Mouse (Mus musculus): ENCODE measurements around the gene Il17c. TPM values are rescaled to one million over a fixed set of nuclear protein-coding genes. Genes with fewer than 3 reads are reported as not detected.

Gene Il17c
- total RNA-seq (2023) = 0.98 TPM in 1 of 2 replicates, not detected in the other

DNA sequence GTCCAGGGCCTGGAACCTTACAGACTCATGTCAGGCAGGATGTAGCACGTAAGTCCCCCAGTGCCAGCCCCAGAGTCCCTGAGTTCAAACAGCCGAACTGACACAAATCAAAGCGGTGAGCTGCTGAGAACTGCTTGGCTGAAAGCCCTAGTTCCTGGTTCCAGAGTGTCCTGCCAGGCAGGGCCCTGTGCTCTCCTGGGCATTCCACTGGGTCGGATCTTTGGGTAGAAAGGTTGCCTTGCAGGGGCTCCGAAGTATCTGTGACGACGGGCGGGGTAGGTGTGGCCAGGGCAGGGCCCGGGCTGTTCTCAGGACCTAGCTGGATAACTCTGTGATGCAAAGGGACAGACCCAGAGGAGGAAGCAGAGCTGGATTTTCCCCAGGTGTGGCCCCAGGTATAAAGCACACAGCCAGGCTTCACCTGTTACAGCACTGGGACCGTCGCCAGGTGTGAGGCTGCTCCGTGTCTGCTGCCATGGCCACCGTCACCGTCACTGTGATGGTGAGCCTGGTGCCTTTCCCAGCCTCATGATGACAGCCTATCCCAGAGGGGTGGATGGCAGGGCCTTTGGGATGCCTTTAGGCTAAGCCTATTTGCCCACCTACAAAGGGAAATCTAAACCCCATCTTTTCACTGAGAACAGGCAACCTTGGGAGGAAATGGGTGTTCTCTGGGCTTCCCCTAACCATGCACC, at the start of gene Il17c:
Gene Il17c (plus strand): TSS at position 645 of the 695 bp plus-strand sequence.

DNA sequence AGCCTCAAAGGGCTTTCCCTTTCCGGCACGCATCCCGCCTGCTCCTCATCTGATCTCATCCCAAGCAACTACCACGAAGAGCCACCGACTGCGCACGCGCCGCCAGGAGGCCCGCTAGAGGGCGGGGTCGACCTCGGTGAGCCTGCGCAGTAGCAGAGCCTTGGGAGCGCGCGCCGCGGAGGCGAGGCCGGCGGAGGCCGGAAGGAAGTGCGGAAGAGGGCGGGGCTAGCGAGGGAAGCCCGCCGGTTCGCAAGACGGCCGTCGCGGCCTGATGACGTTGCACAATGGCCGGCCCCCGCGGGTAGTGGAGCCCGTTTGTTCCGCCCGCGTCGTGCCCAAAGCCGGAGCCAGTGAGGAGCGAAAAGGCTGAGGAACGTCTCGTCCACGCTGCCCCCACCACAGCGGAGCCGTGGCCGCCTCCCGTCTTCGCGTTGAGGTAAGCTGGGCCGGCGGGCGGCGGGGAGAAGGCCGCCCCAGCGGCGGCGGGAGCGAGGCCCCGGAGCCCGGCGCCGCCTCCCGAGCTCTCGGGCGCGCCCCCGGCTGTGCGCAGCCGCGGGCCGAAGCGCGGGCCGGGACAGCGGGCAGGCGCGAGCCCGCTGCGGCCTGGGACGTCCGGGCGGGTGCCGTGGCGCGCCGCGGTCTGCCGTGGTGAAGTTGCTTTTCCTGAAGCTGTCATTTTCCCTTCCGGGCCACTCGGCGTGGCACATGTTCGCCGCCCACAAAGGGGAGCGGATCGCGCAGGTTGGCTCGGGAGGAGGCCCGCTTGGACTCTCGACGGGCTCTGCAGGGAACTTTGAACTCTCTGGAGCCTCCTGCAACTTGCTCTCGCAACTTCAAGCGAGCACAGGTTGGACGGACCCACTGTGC, 45.2 kb upstream of the Il17c start, which contains the start of gene Zc3h18:
Gene Zc3h18 (plus strand): TSS at position 245 of the 867 bp plus-strand sequence.

DNA sequence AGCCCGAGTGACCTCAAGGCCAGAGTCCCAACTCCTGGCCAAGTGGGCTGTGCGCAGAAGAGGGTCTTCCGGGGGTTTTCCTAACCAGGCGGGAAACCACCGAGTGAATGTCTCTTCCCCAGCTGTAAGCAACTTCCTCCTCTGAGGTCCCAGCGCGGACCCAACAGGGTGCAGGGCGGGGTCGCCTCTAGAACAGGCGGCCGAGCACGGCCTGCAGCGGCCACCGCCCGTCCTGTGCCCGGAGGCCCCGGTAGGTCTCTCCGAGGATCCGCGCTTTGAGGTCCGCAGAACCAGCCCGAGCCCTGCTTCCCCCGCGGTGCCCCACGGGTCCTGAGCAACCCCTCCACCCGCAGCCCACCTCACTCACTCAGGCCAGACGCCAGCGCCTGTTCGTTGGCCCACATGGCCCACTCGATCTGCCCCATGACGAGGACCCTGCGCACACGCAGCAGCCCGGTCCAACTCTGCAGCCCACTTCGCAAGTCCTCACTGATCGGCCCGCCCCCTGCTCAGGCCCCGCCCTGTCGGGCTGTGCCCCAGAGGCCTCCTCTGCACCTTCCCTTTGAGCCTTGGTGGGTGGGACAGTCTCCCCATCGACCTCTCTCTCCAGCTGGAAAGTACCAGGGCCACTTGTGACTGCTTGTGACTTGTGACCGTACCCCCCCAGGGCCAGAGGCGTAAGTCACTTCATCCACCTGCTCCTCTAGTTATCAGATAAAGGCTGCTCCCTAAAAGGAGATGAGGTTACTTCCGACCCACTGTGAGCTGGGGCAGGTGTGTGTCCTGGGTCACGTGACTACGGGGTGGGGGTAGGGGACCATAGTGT, 10.8 kb downstream of the Il17c start, which contains the start of gene Cyba:
Gene Cyba (minus strand): TSS at position 488 of the 826 bp plus-strand sequence.

DNA sequence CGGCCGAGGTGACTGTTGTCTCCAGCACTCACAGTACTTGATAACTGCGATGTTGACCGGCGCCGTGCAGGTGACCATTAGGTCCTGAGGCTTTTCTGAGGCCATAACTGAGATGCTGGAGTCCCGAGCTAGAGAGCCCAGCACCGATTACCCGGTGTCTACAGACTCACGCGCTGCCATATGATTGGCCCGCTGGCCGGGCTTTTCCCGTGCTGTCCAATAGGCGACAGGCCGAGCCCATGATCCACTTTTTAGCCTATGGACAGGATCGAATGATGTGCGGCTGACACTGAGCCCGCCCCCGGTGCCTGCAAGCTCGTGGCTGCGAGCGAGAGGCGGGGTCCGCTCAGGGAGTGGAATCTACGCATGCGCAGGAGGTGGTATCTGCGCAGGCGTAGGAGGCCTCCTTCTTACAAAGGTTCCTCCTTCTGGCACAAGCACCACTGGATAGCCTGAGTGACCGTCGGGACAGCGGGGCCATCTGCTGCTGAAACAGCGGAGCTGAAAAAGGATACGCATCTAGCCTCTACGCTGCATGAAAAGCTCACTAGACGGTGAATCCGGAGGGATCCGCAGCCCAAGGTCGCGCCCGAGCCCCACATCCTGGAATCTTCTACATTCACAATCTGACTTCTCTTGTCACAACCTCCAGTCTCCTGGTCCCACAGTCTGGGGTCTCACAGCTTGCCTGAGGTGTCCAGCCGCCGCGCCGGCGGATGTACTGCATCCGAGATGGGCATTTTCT, 21.6 kb downstream of the Il17c start, which contains the start of gene Mvd:
Gene Mvd (minus strand): TSS at position 161 of the 745 bp plus-strand sequence.

DNA sequence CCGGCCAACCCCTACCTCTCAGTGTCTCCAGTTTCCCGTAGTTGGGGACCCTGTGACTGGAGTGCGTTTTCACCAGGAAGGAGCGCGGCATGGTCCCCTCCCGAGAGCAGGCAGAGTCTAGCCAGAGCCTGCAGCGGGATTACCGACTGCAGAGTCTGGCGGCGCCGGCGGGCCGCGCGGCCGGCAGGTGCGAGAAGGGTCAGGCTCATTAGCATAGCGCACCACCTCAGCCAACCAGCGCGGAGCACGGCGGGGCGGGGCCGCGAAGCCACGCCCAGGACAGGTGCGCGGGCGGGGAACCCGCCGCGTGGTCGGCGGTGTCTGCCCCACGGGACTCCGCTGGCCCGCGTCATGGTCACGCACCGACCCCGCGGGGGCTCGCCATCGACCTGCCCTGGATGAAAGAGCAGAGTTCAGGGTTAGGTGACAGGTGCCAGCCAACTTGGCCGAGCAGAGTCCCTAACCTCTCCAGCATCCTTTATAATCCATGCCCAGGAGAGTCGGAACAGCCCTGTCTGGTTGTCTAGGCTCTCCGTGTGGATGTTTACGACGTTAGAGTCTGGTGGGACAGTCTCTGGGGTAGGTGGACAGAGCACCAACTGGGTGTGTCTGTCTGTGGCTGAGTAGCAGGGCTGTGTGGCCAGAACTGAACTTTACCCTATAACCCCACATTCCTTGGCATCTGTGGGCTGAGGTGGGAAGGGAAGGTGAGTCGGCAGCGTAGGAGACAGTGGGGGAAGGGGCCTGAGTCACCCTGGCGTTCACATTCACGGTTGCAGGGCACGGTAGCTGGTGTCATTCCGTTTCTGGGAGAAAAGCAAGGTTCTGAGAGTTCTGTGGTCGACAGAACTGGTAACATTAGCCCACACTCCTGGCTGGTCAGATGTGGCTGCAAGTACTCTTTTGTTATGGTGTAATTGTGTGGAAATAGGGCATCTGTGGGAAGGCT, 39.0 kb downstream of the Il17c start, which contains the start of gene Snai3:
Gene Snai3 (minus strand): TSS at position 210 of the 949 bp plus-strand sequence.

Other genes starting within 250 kb of the Il17c start
- 4.6 and 11.2 TPM in 2 replicates for gene Zfpm1, start 139.9 kb upstream of the Il17c start, total RNA-seq (2023)
- gene Trhr2, start 61.3 kb upstream of the Il17c start, total RNA-seq (2023) = not detected in 2 replicates
- gene Zc3h18, start 45.4 kb upstream of the Il17c start, total RNA-seq (2023) = 47.4 and 75.2 TPM in 2 replicates
- gene Cyba, start 10.9 kb downstream of the Il17c start, total RNA-seq (2023) = 796 and 813 TPM in 2 replicates
- 8.7 and 10.0 TPM in 2 replicates for gene Mvd, start 21.4 kb downstream of the Il17c start, total RNA-seq (2023)
- gene Snai3, start 38.7 kb downstream of the Il17c start, total RNA-seq (2023) = not detected in 2 replicates
- 47.1 and 54.5 TPM in 2 replicates for gene Rnf166, start 54.0 kb downstream of the Il17c start, total RNA-seq (2023)
- gene Ctu2, start 54.1 kb downstream of the Il17c start, total RNA-seq (2023) = 13.2 and 15.3 TPM in 2 replicates
- gene Piezo1, start 129.3 kb downstream of the Il17c start, total RNA-seq (2023) = 24.0 and 38.7 TPM in 2 replicates
- 56.1 and 75.3 TPM in 2 replicates for gene Cdt1, start 146.0 kb downstream of the Il17c start, total RNA-seq (2023)
- 160 and 176 TPM in 2 replicates for gene Aprt, start 154.9 kb downstream of the Il17c start, total RNA-seq (2023)
- gene Galns, start 189.4 kb downstream of the Il17c start, total RNA-seq (2023) = 74.4 and 111 TPM in 2 replicates
- gene Trappc2l, start 189.6 kb downstream of the Il17c start, total RNA-seq (2023) = 38.8 and 41.0 TPM in 2 replicates
- gene Pabpn1l, start 200.7 kb downstream of the Il17c start, total RNA-seq (2023) = not detected in 2 replicates